Mouse (Mus musculus): ENCODE measurements around the gene Stx4a.
A peak's percentile ranks its signal among the peaks of the same experiment; 100 is the strongest.

GRCm38 (mm10) chr7:127876467-127877348 is 52.6 kb downstream of the Stx4a start, which contains the start of gene Zfp668:
- TF ChIP-seq CTCF (IDR thresholded peaks at IDR 0.05; ENCODE audit: control insufficient read depth, insufficient read depth, insufficient replicate concordance, low read depth, low read length) (no peak), POLR2A (IDR thresholded peaks at IDR 0.05; ENCODE audit: control insufficient read depth, low read depth, low read length) (peak; percentile 66)
